Mouse (Mus musculus) heart, embryonic 13.5 days (tissue): ENCODE data around the gene Abcc10. TPM values are rescaled to one million over a fixed set of nuclear protein-coding genes. Genes with fewer than 3 reads are reported as not detected.

Source experiments
- ATAC-seq: fragments of 200-750 bp; cut with Nextera tagmentation; 2 replicates; pipeline ENCODE4 v1.8.0; 2017; ENCODE audit warnings: moderate TSS enrichment; ENCODE audit not compliant: insufficient number of reproducible peaks, low FRiP score, low TSS enrichment; ENCODE audit errors: extremely low read depth
- H3K27ac ChIP-seq: fragments of 300-500 bp; sonication (generic); replicated peaks from 2 replicates; pipeline ENCODE4 v1.5.1; 2015; ENCODE audit warnings: moderate library complexity, mild to moderate bottlenecking, inconsistent platforms
- H3K27me3 ChIP-seq: fragments of 300-500 bp; sonication (generic); replicated peaks from 2 replicates; pipeline ENCODE4 v1.6.1; 2015; ENCODE audit warnings: mild to moderate bottlenecking, inconsistent platforms
- H3K36me3 ChIP-seq: fragments of 300-500 bp; sonication (generic); 2 replicates; pipeline ENCODE4 v1.6.1; 2015; ENCODE audit warnings: mild to moderate bottlenecking, inconsistent platforms
- H3K4me1 ChIP-seq: fragments of 300-500 bp; sonication (generic); 2 replicates; pipeline ENCODE4 v1.6.1; 2015; ENCODE audit warnings: inconsistent platforms
- H3K4me2 ChIP-seq: fragments of 300-500 bp; sonication (generic); 2 replicates; pipeline ENCODE4 v1.6.1; 2015; ENCODE audit warnings: inconsistent platforms, mild to moderate bottlenecking, moderate library complexity
- H3K4me3 ChIP-seq: fragments of 300-500 bp; sonication (generic); 2 replicates; pipeline ENCODE4 v1.5.1; 2015; ENCODE audit warnings: moderate library complexity, mild to moderate bottlenecking, inconsistent platforms
- H3K9ac ChIP-seq: fragments of 300-500 bp; sonication (generic); 2 replicates; pipeline ENCODE4 v1.6.1; 2015; ENCODE audit warnings: inconsistent platforms, mild to moderate bottlenecking, moderate library complexity
- H3K9me3 ChIP-seq: fragments of 300-500 bp; sonication (generic); 2 replicates; pipeline ENCODE4 v1.6.1; 2016; ENCODE audit warnings: inconsistent platforms
- WGBS: fragments of 180-500 bp; shearing (Covaris S2); methylation state at CpG from one replicate; pipeline ENCODE4 v1.1.7; 2015; ENCODE audit warnings: mixed read lengths; 5-methylcytosine and 5-hydroxymethylcytosine counted together
- polyA plus RNA-seq: library from polyadenylated mRNA; unstranded; fragments of >200 nt; fragmentation: Nextera tagmentation; extraction: Ambion mirVana; gene quantifications from 2 replicates; pipeline ENCODE4 v1.2.1, GENCODE M21; 2015

Gene Abcc10
- polyA plus RNA-seq, 1 experiment from 2014 or later, result 4.9 TPM

GRCm38 (mm10) chr17:46284653-46285052 lies 43.5 kb downstream of the Abcc10 start:
- Histone ChIP-seq H3K9ac (no peak overlapping the region), H3K27ac (no peak overlapping the region), H3K4me2 (no peak overlapping the region), H3K27me3 (no peaks in the 10 kb centered on the region), H3K36me3 (peaks cover 14% of the 10 kb centered on the region), H3K9me3 (no peaks in the 10 kb centered on the region), H3K4me1 (peaks cover 31% of the 10 kb centered on the region), H3K4me3 (no peak overlapping the region)
- 55% methylated on average over 7 of the region's 7 CpGs for WGBS
- no peak for ATAC-seq

DNA sequence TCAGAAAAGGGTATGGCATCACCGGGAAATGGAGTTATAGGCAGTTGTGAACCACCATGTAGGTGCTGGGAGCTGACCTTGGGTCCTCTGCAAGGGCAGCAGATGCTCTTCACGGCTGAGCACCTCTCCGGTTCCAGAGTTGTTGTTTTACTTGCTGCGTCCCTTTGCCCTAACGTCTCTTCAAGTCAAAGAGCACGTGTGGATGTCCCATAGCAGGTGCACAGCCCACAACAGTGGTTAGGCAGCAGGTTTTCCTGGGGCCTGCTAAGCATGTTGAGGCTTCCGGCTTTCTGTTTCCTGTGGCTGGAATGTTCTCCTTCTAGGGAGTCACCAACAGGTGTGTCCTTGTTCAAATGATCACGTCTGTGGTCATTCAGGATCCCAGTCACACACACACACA lies 44.2 kb downstream of the Abcc10 start:
- no peak overlapping the region for H3K4me2 ChIP-seq
- peaks cover 22% of the 10 kb centered on the region for H3K36me3 ChIP-seq
- no peak overlapping the region for H3K4me3 ChIP-seq
- no peaks in the 10 kb centered on the region for H3K27me3 ChIP-seq
- H3K4me1 ChIP-seq, result peaks cover 31% of the 10 kb centered on the region
- H3K9ac ChIP-seq, result no peak overlapping the region
- H3K9me3 ChIP-seq, result no peaks in the 10 kb centered on the region
- ATAC-seq, result no peak
- no peak overlapping the region for H3K27ac ChIP-seq
- WGBS, result 81% methylated on average over 8 of the region's 8 CpGs

- H3K9me3 ChIP-seq, result no peaks in the 10 kb centered on the region
- ATAC-seq, result no peak
- peaks cover 35% of the 10 kb centered on the region for H3K4me1 ChIP-seq
- peak overlapping the region; percentile 85 for H3K4me3 ChIP-seq
- H3K9ac ChIP-seq, result peak overlapping the region; percentile 89
- no peaks in the 10 kb centered on the region for H3K27me3 ChIP-seq
- no peak overlapping the region; the same call in 1 of the 2 replicates for H3K27ac ChIP-seq
- H3K36me3 ChIP-seq, result peaks cover 30% of the 10 kb centered on the region
- 21% methylated on average over 9 of the region's 9 CpGs for WGBS
- H3K4me2 ChIP-seq, result peak overlapping the region; percentile 95
These were observed 45.0 kb downstream of the Abcc10 start for GRCm38 (mm10) chr17:46283140-46283539.

DNA sequence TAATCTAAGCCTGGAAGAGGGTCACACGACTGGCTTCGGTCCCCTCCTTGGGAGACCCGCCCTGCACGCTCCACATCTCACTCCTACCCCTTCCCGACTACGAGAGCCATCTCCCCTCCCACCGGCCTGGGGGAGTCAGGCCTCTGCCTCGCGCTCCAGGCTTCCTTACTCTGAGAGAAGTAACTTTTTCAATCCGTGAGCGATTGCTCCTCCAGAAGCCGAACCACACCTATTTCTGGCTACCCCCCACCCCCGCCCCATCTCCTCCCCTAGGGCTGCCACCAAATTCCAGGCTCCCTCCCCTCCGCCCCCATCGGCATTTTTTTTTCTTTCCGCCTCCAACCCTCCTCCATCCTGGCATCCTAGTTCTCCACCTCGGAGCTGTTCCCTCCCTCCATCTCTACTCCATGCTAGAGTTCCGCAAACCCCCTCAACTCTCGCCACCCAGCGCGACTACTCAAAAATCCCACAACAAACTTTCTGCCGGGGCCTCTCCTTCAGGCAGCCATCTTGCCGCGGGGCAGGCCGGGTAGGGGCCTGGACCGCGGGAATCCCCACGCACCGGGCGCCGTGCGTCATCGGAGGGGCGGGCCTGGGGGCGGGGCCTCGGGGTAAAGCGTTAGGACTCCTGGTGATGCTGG lies 45.5 kb downstream of the Abcc10 start, which contains the start of gene Tjap1:
Gene Tjap1, minus strand, starts transcription at position 544 of the 641 bp plus-strand sequence.
- H3K9ac ChIP-seq, result peak within 1 kb of the TSS; percentile 89
- H3K4me3 ChIP-seq, result peak within 1 kb of the TSS; percentile 85
- peaks cover 36% of the 10 kb centered on the region for H3K4me1 ChIP-seq
- under 1% methylated on average over 37 of the region's 37 CpGs for WGBS
- H3K4me2 ChIP-seq, result peak within 1 kb of the TSS; percentile 95
- H3K9me3 ChIP-seq, result no peaks in the 10 kb centered on the region
- H3K27ac ChIP-seq, result peak within 1 kb of the TSS; percentile 96
- peaks cover 34% of the 10 kb centered on the region for H3K36me3 ChIP-seq
- H3K27me3 ChIP-seq, result no peaks in the 10 kb centered on the region
- ATAC-seq, result peak; percentile 87

DNA sequence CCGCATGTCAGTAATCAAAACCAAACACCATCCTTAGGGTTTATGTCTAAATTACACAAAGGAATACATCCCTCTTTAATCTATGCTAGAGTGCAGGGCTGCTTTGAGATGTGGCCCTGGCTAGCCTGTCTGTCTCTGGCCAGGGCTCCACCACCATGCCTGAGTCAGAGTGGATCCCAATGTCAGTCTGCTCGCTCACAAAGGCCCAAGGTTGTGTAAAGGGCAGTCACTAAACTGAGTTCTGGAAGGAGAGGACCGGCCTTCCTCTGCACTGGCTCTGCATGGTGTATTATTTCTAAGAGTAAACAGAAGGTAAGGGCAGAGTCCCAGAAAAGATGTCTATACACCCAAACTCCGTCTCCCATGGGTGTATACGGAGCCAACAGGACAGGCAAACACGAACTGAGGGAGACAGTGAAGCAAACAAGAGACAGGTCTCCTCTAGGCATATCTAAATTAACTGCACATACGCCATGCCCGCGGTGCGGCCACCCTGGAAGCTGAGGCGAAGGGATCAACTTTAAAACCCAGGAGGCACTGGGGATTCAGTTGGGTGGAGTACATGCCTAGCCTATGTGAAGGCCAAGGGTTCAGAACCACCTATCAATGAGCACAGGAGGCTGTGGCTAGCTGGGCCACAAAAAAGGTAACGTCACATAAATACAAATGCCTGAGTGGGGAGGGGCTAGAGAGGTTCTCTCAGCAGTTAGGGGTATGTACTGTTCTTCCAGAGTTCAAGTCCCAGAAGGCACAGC lies 50.0 kb downstream of the Abcc10 start:
- no peak for ATAC-seq
- 81% methylated on average over 12 of the region's 12 CpGs for WGBS
- H3K4me2 ChIP-seq, result no peak overlapping the region
- H3K9me3 ChIP-seq, result no peaks in the 10 kb centered on the region
- H3K9ac ChIP-seq, result peak overlapping the region; percentile 44; the same call in 1 of the 2 replicates
- peaks cover 69% of the 10 kb centered on the region for H3K4me1 ChIP-seq
- peaks cover 65% of the 10 kb centered on the region for H3K36me3 ChIP-seq
- H3K4me3 ChIP-seq, result no peak overlapping the region
- peak overlapping the region; percentile 63 for H3K27ac ChIP-seq
- no peaks in the 10 kb centered on the region for H3K27me3 ChIP-seq

- WGBS, result 71% methylated on average over 4 of the region's 4 CpGs
- peaks cover 73% of the 10 kb centered on the region for H3K4me1 ChIP-seq
- no peak overlapping the region for H3K9ac ChIP-seq
- peak overlapping the region; percentile 63 for H3K27ac ChIP-seq
- no peaks in the 10 kb centered on the region for H3K27me3 ChIP-seq
- no peak overlapping the region for H3K4me2 ChIP-seq
- no peak for ATAC-seq
- H3K4me3 ChIP-seq, result no peak overlapping the region
- peaks cover 68% of the 10 kb centered on the region for H3K36me3 ChIP-seq
- H3K9me3 ChIP-seq, result no peaks in the 10 kb centered on the region
These were observed 50.6 kb downstream of the Abcc10 start for GRCm38 (mm10) chr17:46277586-46277985.

DNA sequence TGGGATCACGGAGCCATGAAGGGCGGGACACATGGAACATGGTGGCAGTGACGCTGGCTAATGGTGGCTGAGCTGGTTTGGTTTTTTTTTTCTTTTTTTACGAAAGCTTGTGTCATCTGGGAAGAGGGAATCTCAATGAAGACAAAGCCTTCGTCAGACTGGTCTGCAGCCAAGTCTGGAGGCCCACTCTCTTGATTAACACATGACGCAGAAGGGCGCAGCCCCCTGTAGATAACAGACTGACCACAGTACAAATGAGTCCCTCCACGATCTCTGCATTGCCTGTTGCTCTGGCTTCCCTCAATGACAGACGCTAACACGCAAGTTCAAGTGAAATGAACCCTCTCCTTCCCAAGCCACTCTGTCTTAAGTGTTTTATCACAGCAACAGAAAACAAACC lies 52.6 kb downstream of the Abcc10 start:
- WGBS, result 54% methylated on average over 10 of the region's 10 CpGs
- H3K4me1 ChIP-seq, result peaks cover 65% of the 10 kb centered on the region
- no peak overlapping the region for H3K27ac ChIP-seq
- no peak overlapping the region for H3K4me2 ChIP-seq
- no peak overlapping the region for H3K4me3 ChIP-seq
- no peak overlapping the region for H3K9ac ChIP-seq
- H3K36me3 ChIP-seq, result peaks cover 80% of the 10 kb centered on the region
- no peaks in the 10 kb centered on the region for H3K27me3 ChIP-seq
- H3K9me3 ChIP-seq, result no peaks in the 10 kb centered on the region
- no peak for ATAC-seq

- Histone ChIP-seq H3K4me1 (peaks cover 64% of the 10 kb centered on the region), H3K36me3 (peaks cover 80% of the 10 kb centered on the region), H3K9me3 (no peaks in the 10 kb centered on the region), H3K9ac (no peak overlapping the region), H3K27ac (no peak overlapping the region), H3K27me3 (no peaks in the 10 kb centered on the region), H3K4me2 (no peak overlapping the region), H3K4me3 (no peak overlapping the region)
- WGBS, result 87% methylated on average over 6 of the region's 6 CpGs
- no peak for ATAC-seq
These were observed 53.1 kb downstream of the Abcc10 start for GRCm38 (mm10) chr17:46275034-46275433.

DNA sequence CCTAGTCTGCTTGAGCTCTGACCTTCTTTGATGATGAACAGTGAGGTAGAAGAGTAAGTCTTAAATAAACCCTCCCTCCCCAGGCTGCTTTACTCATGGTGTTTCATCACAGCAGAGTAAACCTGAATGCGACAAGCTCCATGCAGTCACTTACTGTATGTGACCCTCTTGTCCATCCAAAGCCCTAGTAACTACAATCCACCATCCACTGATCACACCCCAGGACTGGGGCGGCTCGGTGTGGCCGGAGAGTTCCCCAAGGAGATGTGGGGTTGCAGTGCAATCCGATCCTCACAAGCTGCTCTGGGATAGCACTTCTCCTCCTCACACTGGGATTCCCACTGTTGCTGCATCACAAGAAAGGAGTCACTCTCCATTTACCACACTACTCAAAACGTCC lies 53.7 kb downstream of the Abcc10 start:
- H3K9me3 ChIP-seq, result no peaks in the 10 kb centered on the region
- no peaks in the 10 kb centered on the region for H3K27me3 ChIP-seq
- H3K4me2 ChIP-seq, result no peak overlapping the region
- peak overlapping the region; percentile 62 for H3K9ac ChIP-seq
- H3K4me3 ChIP-seq, result no peak overlapping the region
- H3K36me3 ChIP-seq, result peaks cover 80% of the 10 kb centered on the region
- 74% methylated on average over 6 of the region's 6 CpGs for WGBS
- ATAC-seq, result no peak
- H3K27ac ChIP-seq, result peak overlapping the region; percentile 75
- H3K4me1 ChIP-seq, result peaks cover 70% of the 10 kb centered on the region

- Histone ChIP-seq H3K27ac (peak overlapping the region; percentile 75), H3K4me3 (no peak overlapping the region), H3K27me3 (no peaks in the 10 kb centered on the region), H3K9ac (peak overlapping the region; percentile 62), H3K4me1 (peaks cover 76% of the 10 kb centered on the region), H3K4me2 (no peak overlapping the region), H3K36me3 (peaks cover 77% of the 10 kb centered on the region), H3K9me3 (no peaks in the 10 kb centered on the region)
- 64% methylated on average over 1 of the region's 1 CpGs for WGBS
- ATAC-seq, result no peak
These were observed 54.3 kb downstream of the Abcc10 start for GRCm38 (mm10) chr17:46273803-46274236.

DNA sequence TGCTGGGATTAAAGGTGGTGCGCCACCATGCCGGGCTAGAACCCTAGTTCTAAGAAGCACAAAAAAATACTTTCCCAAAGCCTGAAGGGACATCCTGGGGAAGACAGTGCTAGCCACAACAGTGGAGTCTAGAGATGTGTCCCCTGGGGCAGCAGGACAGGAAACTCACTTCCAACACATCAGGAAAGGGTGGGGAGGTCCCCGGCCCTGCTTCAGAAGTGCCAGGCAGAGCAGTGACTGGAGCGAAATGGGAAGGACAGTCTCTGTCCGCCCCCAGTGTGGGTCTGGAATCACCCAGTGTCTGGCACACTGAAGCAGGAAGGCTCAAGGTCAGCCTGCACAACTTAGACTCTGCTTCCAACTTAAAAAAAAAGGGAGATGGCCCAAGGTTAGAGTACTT lies 55.5 kb downstream of the Abcc10 start:
- WGBS, result 75% methylated on average over 5 of the region's 5 CpGs
- no peak overlapping the region for H3K27ac ChIP-seq
- peaks cover 76% of the 10 kb centered on the region for H3K4me1 ChIP-seq
- H3K4me2 ChIP-seq, result no peak overlapping the region
- peaks cover 71% of the 10 kb centered on the region for H3K36me3 ChIP-seq
- no peaks in the 10 kb centered on the region for H3K27me3 ChIP-seq
- H3K4me3 ChIP-seq, result no peak overlapping the region
- no peak for ATAC-seq
- 0 out of 2 replicates have a peak overlapping the region, but pooled peaks have one; percentile 14 for H3K9ac ChIP-seq
- no peaks in the 10 kb centered on the region for H3K9me3 ChIP-seq
